Mouse (Mus musculus): Measurements from ENCODE around the gene Izumo1r.
A peak's percentile ranks its signal among the peaks of the same experiment; 100 is the strongest.

Gene Izumo1r

GRCm38 (mm10) chr9:14864726-14865125 is 39.0 kb downstream of the Izumo1r start:
- no peak for DNase-seq

- no peak for DNase-seq
Observed at GRCm38 (mm10) chr9:14863126-14863525, 40.6 kb downstream of the Izumo1r start.

GRCm38 (mm10) chr9:14859868-14860639 is 43.7 kb downstream of the Izumo1r start, which contains the start of gene Gpr83:
Gpr83 (plus strand) TSS chr9:14860210.
- DNase-seq: peak; percentile 37

- no peak for DNase-seq
Observed at GRCm38 (mm10) chr9:14858782-14859181, 45.0 kb downstream of the Izumo1r start.

GRCm38 (mm10) chr9:14858170-14858706 is 45.5 kb downstream of the Izumo1r start:
- peak; percentile 19 for DNase-seq

GRCm38 (mm10) chr9:14856922-14857654 is 46.7 kb downstream of the Izumo1r start:
- no peak for DNase-seq

- no peak for DNase-seq
Observed at GRCm38 (mm10) chr9:14854585-14854984, 49.2 kb downstream of the Izumo1r start.

- DNase-seq: no peak
Observed at GRCm38 (mm10) chr9:14848267-14848935, 55.3 kb downstream of the Izumo1r start.

GRCm38 (mm10) chr9:14846428-14846827 is 57.3 kb downstream of the Izumo1r start:
- DNase-seq: no peak

GRCm38 (mm10) chr9:14843901-14844300 is 59.8 kb downstream of the Izumo1r start:
- no peak for DNase-seq

- DNase-seq: no peak
Observed at GRCm38 (mm10) chr9:14843311-14843857, 60.4 kb downstream of the Izumo1r start.

- DNase-seq: peak; percentile 52
Observed at GRCm38 (mm10) chr9:14841878-14842761, 61.6 kb downstream of the Izumo1r start.

GRCm38 (mm10) chr9:14839970-14840369 is 63.8 kb downstream of the Izumo1r start:
- no peak for DNase-seq

GRCm38 (mm10) chr9:14839527-14839926 is 64.2 kb downstream of the Izumo1r start:
- peak; percentile 61 for DNase-seq
